Mouse (Mus musculus) bone marrow, adult 2 months (tissue): ENCODE results near the gene Cyp27b1. TPM values are rescaled to one million over a fixed set of nuclear protein-coding genes. Genes with fewer than 3 reads are reported as not detected.
A peak's percentile ranks its signal among the peaks of the same experiment; 100 is the strongest.

Source experiments
- H3K27ac ChIP-seq: fragments of 200-500 bp; 2 replicates; pipeline ENCODE4 v1.5.1; 2012; ENCODE audit warnings: low read depth, mild to moderate bottlenecking, control low read depth, inconsistent platforms, low read length; ENCODE audit not compliant: control insufficient read depth, poor library complexity, insufficient read depth
- H3K4me1 ChIP-seq: fragments of 200-500 bp; 2 replicates; pipeline ENCODE4 v1.6.1; 2011; ENCODE audit warnings: low read length; ENCODE audit not compliant: control insufficient read depth, insufficient read depth
- H3K4me3 ChIP-seq: fragments of 200-500 bp; replicated peaks from 2 replicates; pipeline ENCODE3; 2011; ENCODE audit warnings: mild to moderate bottlenecking, low read depth, low read length, control low read depth; ENCODE audit not compliant: control insufficient read depth
- CTCF ChIP-seq: fragments of 200-500 bp; IDR thresholded peaks from 2 replicates; pipeline ENCODE4 v1.5.1; 2011; ENCODE audit warnings: low read length, control low read depth; ENCODE audit not compliant: control insufficient read depth, insufficient read depth
- POLR2A ChIP-seq: fragments of 200-500 bp; IDR thresholded peaks from 2 replicates; pipeline ENCODE4 v1.6.1; 2011; ENCODE audit warnings: low read depth, mild to moderate bottlenecking, control low read depth, low read length, borderline replicate concordance; ENCODE audit not compliant: control insufficient read depth
- WGBS: fragments of 180-500 bp; shearing (Covaris S2); methylation state at CpG from one replicate; pipeline ENCODE4 v1.1.7; 2018; 5-methylcytosine and 5-hydroxymethylcytosine counted together
- polyA plus RNA-seq: library from polyadenylated mRNA; stranded (reverse); fragments of >200 nt; gene quantifications from 2 replicates; pipeline ENCODE4 v1.2.4, GENCODE M21; 2011; ENCODE audit warnings: low replicate concordance; ENCODE audit not compliant: missing spikeins, insufficient read depth, insufficient read length

Cyp27b1 gene
- polyA plus RNA-seq, 1 experiment = not detected

DNA sequence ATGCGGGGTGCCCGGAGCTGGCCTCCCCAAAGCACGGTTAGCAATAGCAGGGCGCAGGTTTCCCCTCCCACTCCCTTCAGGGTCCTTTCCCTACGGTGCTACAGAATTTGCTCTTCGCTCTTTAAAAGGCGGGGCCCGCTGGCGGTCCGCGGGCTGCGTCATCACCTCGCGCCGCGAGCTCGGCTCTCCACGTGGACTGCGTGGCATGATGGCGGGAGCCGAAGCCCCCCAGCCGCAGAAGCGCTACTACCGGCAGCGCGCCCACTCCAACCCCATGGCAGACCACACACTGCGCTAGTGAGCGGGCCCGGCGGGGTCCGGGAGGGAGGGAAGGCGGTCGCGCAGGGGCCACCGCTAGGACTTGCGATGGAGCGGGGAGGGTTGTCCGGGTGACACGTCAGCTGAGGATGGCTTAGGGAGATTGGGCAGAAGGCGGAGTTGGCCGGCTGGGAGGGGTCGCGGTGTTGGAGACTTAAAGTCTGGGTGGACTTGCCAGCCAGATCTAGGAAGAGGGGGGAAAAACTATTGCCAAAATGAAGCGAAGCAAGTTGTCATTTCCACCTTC lies 6.2 kb upstream of the Cyp27b1 start:
- Histone ChIP-seq H3K27ac (peak overlapping the region; percentile 48; the same call in 1 of the 2 replicates), H3K4me3 (peak overlapping the region; percentile 82), H3K4me1 (peaks cover 1% of the 10 kb centered on the region; the same call in 1 of the 2 replicates)
- WGBS = 1% methylated on average over 44 of the region's 44 CpGs
- TF ChIP-seq POLR2A (no peak; the same call in 1 of the 2 replicates), CTCF (no peak)

DNA sequence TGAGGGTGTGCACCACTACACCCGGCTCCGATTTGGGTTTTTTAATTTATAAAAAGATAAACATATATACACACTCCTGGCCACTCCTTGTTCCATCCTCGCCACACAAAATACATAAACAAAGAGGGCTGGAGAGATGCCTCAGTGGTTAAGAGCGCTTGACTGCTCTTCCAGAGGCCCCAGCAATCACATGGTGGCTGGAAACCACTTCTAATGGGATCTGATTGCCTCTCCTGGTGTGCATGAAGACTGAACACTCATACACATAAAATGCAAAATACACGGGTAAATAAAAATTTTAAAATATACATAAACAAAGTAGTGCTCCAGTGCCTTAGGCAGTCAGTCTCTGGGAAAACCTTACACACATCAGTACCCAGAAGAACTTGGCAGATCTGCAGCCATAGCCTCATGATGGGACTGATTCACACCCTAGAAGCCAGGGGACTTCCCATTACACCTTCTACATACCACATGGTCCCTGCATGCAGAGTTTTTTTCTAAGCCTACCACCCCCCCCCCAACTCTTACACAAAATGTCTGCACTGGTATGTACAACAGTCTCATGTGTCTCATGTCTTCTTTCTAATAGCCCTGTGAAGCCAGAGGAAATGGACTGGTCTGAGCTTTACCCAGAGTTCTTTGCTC lies 5.5 kb upstream of the Cyp27b1 start:
- WGBS = 14% methylated on average over 5 of the region's 5 CpGs
- Histone ChIP-seq H3K27ac (no peak overlapping the region), H3K4me3 (peak overlapping the region; percentile 82)

DNA sequence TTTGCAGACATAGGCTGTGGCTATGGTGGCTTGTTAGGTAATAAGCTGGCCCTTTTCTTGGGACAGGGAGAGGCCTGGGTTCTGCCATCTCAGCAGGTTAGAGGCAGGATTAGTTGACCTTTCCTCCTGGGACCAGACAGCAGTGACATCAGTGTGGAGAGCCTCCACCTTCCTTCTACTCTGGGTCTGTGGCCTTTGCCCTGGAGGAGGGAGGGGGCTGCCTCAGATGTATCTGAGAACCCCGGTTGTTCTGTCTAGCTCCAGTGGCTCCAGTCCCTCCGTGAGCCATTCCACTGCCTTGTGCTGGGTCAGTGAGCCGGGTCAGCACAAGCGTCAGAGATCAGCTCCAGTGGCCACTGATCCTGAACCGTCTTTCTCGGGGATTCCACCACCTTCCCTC lies 4.9 kb upstream of the Cyp27b1 start:
- H3K4me1 ChIP-seq = peaks cover 1% of the 10 kb centered on the region; the same call in 1 of the 2 replicates
- H3K4me3 ChIP-seq = no peak overlapping the region
- no peak overlapping the region for H3K27ac ChIP-seq
- WGBS = 90% methylated on average over 6 of the region's 6 CpGs
- TF ChIP-seq CTCF (no peak), POLR2A (no peak)

More for the DNA sequence above, 5.5 kb upstream of the Cyp27b1 start:
- H3K4me1 ChIP-seq = peaks cover 1% of the 10 kb centered on the region; the same call in 1 of the 2 replicates
- TF ChIP-seq POLR2A (no peak), CTCF (no peak)

DNA sequence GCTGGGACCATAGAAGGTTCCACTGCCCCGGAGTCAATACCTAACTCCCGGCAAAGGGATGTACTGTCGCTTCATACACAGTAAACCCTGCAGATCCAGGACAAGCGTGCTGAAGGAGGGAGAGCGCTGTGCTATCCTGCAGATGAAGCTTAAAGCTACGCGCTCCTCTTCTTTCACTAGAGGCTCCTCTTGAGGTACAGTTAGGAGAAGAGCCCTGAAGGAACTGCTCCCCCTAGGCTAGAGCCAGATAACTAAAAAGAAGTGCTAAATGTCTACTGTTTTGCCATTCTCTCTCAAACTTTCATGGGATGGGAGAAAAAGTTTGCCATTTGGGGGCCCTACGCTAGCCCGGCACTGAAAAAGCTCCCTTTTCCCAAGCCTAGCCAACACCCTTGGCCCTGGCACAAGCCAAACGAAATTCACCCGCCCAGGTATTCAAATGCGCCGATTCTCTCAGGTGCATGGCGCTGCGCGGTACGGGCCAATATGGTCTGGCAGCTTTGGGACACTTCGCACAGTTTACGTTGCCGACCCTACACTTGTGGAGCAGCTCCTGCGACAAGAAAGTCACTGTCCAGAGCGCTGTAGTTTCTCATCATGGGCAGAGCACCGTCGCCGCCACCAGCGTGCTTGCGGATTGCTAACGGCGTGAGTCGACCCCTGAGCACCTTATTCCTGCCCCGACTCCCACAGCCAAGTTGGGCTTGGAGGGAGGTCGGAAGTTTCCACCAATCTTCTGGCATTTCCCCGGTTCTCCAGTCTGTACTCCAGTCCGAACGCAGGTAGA lies 751 bp downstream of the Cyp27b1 start:
- H3K4me1 ChIP-seq = no peaks in the 10 kb centered on the region
- 7% methylated on average over 35 of the region's 35 CpGs for WGBS
- H3K4me3 ChIP-seq = no peak overlapping the region
- no peak overlapping the region for H3K27ac ChIP-seq
- TF ChIP-seq CTCF (no peak), POLR2A (no peak)

DNA sequence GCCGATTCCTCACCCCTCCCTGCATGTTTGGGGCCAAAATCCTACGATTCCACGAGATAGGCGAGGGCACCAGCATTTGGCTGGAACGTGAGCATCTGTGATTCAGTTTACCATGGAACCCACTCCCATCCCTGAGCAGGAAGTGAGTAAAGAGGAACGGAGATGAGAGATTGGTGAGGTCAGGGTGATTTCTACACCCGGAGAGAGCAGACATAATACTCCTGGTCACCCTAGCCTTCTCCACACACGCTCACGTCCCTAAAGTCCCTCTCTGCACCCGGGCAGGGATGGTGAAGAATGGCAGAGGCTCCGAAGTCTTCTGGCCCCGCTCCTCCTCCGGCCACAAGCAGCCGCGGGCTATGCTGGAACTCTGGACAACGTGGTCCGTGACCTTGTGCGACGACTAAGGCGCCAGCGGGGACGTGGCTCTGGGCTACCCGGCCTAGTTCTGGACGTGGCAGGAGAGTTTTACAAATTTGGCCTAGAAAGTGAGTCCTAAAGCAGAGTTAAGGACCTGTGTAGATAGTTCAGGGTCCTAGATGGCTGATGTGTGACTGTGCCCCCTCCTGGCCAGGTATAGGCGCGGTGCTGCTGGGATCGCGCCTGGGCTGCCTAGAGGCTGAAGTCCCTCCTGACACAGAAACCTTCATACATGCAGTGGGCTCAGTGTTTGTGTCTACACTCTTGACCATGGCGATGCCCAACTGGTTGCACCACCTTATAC lies 1.5 kb downstream of the Cyp27b1 start:
- TF ChIP-seq CTCF (no peak), POLR2A (no peak)
- no peak overlapping the region for H3K27ac ChIP-seq
- no peak overlapping the region for H3K4me3 ChIP-seq
- H3K4me1 ChIP-seq = no peaks in the 10 kb centered on the region
- WGBS = 4% methylated on average over 29 of the region's 29 CpGs

DNA sequence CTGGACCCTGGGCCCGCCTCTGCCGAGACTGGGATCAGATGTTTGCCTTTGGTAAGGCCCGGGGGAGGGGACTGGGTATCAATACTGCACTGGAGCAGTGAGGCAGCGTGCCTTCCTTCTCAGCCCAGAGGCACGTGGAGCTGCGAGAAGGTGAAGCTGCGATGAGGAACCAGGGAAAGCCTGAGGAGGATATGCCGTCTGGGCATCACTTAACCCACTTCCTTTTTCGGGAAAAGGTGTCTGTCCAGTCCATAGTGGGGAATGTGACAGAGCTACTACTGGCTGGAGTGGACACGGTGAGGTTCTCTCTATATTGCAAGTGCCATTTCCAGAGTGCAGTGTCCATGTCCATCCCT lies 2.0 kb downstream of the Cyp27b1 start:
- no peak overlapping the region for H3K27ac ChIP-seq
- H3K4me3 ChIP-seq = no peak overlapping the region
- TF ChIP-seq POLR2A (no peak), CTCF (no peak)
- 5% methylated on average over 10 of the region's 10 CpGs for WGBS
- no peaks in the 10 kb centered on the region for H3K4me1 ChIP-seq

DNA sequence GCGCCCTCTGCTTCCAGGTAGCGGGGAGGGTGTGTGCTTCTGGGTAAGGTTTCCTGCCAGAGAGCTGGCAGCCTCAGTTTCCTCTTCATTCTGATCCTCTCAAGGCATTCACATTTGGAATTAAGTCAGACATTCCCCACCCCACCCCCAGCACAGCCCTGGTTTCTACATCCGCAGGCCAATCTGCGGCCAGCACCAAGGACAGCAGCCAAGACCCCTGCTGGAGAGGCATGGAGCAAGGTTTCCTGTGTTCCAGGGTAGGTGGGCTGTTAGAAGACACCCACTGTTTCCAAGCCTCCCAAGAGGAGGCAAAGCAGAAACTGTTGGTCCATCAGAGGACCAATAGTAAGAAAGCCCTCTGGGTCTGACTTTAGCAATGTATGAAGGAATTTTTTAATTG lies 6.6 kb downstream of the Cyp27b1 start:
- 86% methylated on average over 4 of the region's 4 CpGs for WGBS
- Histone ChIP-seq H3K4me1 (peaks cover 1% of the 10 kb centered on the region; the same call in 1 of the 2 replicates), H3K4me3 (no peak overlapping the region), H3K27ac (no peak overlapping the region)
- TF ChIP-seq CTCF (no peak), POLR2A (no peak)

DNA sequence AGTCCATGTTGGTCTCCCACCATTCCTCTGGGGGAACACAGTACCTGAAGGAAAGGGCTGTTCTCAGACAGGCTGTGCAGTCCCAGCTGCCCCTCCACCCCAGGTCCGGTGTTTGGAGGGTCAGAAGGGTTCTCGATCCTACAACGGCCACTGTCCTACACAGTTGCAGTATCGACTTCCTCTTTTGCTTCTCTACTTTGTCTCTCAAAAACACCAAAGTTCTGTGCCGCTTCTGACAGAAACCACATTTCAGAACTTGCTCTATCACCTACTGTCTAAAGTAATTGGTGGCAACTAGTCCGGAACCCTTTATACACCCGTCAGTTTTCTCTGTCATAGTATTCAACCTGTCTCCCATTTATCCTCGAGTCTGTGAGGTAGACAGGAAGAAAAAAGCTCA lies 7.4 kb downstream of the Cyp27b1 start:
- H3K27ac ChIP-seq = no peak overlapping the region
- TF ChIP-seq POLR2A (no peak), CTCF (no peak)
- no peak overlapping the region for H3K4me3 ChIP-seq
- peaks cover 1% of the 10 kb centered on the region; the same call in 1 of the 2 replicates for H3K4me1 ChIP-seq
- WGBS = 7% methylated on average over 8 of the region's 8 CpGs
